Mouse (Mus musculus): Measurements from ENCODE around the gene Dnmt1. TPM values are rescaled to one million over a fixed set of nuclear protein-coding genes. Genes with fewer than 3 reads are reported as not detected.
A peak's percentile ranks its signal among the peaks of the same experiment; 100 is the strongest.

The Dnmt1 gene
- polyA plus RNA-seq, 1 experiment from 2014 or later = 88.1 TPM

- H3K36me3 ChIP-seq (replicated peaks; ENCODE audit: control insufficient read depth, insufficient read depth, low read depth, low read length) = no peaks in the 10 kb centered on the region
- DNase-seq (ENCODE audit: low spot score) (no peak), ATAC-seq (replicated peaks; ENCODE audit: insufficient number of reproducible peaks, low FRiP score, low TSS enrichment, low read depth) (no peak)
- H3K9me3 ChIP-seq (replicated peaks; ENCODE audit: control insufficient read depth, low read length) = no peaks in the 10 kb centered on the region
- no peak overlapping the region for H3K4me2 ChIP-seq (ENCODE audit: low read depth, low read length)
- H3K27ac ChIP-seq (replicated peaks; ENCODE audit: low read depth, low read length) = no peak overlapping the region
- 87% methylated on average over 12 of the region's 12 CpGs for WGBS
- no peaks in the 10 kb centered on the region for H3K4me1 ChIP-seq (ENCODE audit: control insufficient read depth, insufficient read depth, low read length)
- H3K9ac ChIP-seq (replicated peaks; ENCODE audit: low read length) = no peak overlapping the region
- no peak overlapping the region for H3K4me3 ChIP-seq (ENCODE audit: low read depth, low read length)
- peaks cover 12% of the 10 kb centered on the region for H3K27me3 ChIP-seq (ENCODE audit: control insufficient read depth, insufficient read depth, low read length)
Observed at GRCm38 (mm10) chr9:20873521-20873920, 86.2 kb downstream of the Dnmt1 start.

GRCm38 (mm10) chr9:20872991-20873390 lies 86.7 kb downstream of the Dnmt1 start:
- WGBS = 89% methylated on average over 10 of the region's 10 CpGs
- no peaks in the 10 kb centered on the region for H3K4me1 ChIP-seq (ENCODE audit: control insufficient read depth, insufficient read depth, low read length)
- no peak overlapping the region for H3K9ac ChIP-seq (replicated peaks; ENCODE audit: low read length)
- H3K4me3 ChIP-seq (ENCODE audit: low read depth, low read length) = no peak overlapping the region
- H3K9me3 ChIP-seq (replicated peaks; ENCODE audit: control insufficient read depth, low read length) = no peaks in the 10 kb centered on the region
- DNase-seq (ENCODE audit: low spot score) (no peak), ATAC-seq (replicated peaks; ENCODE audit: insufficient number of reproducible peaks, low FRiP score, low TSS enrichment, low read depth) (no peak)
- no peaks in the 10 kb centered on the region for H3K36me3 ChIP-seq (replicated peaks; ENCODE audit: control insufficient read depth, insufficient read depth, low read depth, low read length)
- H3K4me2 ChIP-seq (ENCODE audit: low read depth, low read length) = no peak overlapping the region
- H3K27ac ChIP-seq (replicated peaks; ENCODE audit: low read depth, low read length) = no peak overlapping the region
- H3K27me3 ChIP-seq (ENCODE audit: control insufficient read depth, insufficient read depth, low read length) = peaks cover 17% of the 10 kb centered on the region

GRCm38 (mm10) chr9:20870211-20871173 lies 89.2 kb downstream of the Dnmt1 start:
- 76% methylated on average over 12 of the region's 12 CpGs for WGBS
- H3K27ac ChIP-seq (replicated peaks; ENCODE audit: low read depth, low read length) = no peak overlapping the region
- ATAC-seq (replicated peaks; ENCODE audit: insufficient number of reproducible peaks, low FRiP score, low TSS enrichment, low read depth) (no peak), DNase-seq (ENCODE audit: low spot score) (no peak)
- no peak overlapping the region for H3K4me2 ChIP-seq (ENCODE audit: low read depth, low read length)
- H3K4me3 ChIP-seq (ENCODE audit: low read depth, low read length) = no peak overlapping the region
- no peaks in the 10 kb centered on the region for H3K4me1 ChIP-seq (ENCODE audit: control insufficient read depth, insufficient read depth, low read length)
- no peak overlapping the region for H3K9ac ChIP-seq (replicated peaks; ENCODE audit: low read length)
- peaks cover 22% of the 10 kb centered on the region for H3K27me3 ChIP-seq (ENCODE audit: control insufficient read depth, insufficient read depth, low read length)
- no peaks in the 10 kb centered on the region for H3K9me3 ChIP-seq (replicated peaks; ENCODE audit: control insufficient read depth, low read length)
- no peaks in the 10 kb centered on the region for H3K36me3 ChIP-seq (replicated peaks; ENCODE audit: control insufficient read depth, insufficient read depth, low read depth, low read length)

GRCm38 (mm10) chr9:20869246-20869645 lies 90.4 kb downstream of the Dnmt1 start:
- Histone ChIP-seq H3K27me3 (ENCODE audit: control insufficient read depth, insufficient read depth, low read length) (peaks cover 22% of the 10 kb centered on the region), H3K9me3 (replicated peaks; ENCODE audit: control insufficient read depth, low read length) (no peaks in the 10 kb centered on the region), H3K4me2 (ENCODE audit: low read depth, low read length) (peak overlapping the region; percentile 40), H3K27ac (replicated peaks; ENCODE audit: low read depth, low read length) (no peak overlapping the region), H3K9ac (replicated peaks; ENCODE audit: low read length) (no peak overlapping the region), H3K36me3 (replicated peaks; ENCODE audit: control insufficient read depth, insufficient read depth, low read depth, low read length) (no peaks in the 10 kb centered on the region), H3K4me3 (ENCODE audit: low read depth, low read length) (peak overlapping the region; percentile 28; the same call in 1 of the 2 replicates), H3K4me1 (ENCODE audit: control insufficient read depth, insufficient read depth, low read length) (no peaks in the 10 kb centered on the region)
- ATAC-seq (replicated peaks; ENCODE audit: insufficient number of reproducible peaks, low FRiP score, low TSS enrichment, low read depth) (no peak), DNase-seq (ENCODE audit: low spot score) (no peak)
- WGBS = 7% methylated on average over 19 of the region's 19 CpGs

GRCm38 (mm10) chr9:20868448-20869001 lies 91.2 kb downstream of the Dnmt1 start, which contains the start of gene A230050P20Rik:
Gene A230050P20Rik (plus strand): TSS chr9:20868642.
- DNase-seq (ENCODE audit: low spot score) (no peak), ATAC-seq (replicated peaks; ENCODE audit: insufficient number of reproducible peaks, low FRiP score, low TSS enrichment, low read depth) (0 out of 2 replicates have a peak, but pooled peaks have one; percentile 15)
- no peaks in the 10 kb centered on the region for H3K4me1 ChIP-seq (ENCODE audit: control insufficient read depth, insufficient read depth, low read length)
- no peaks in the 10 kb centered on the region for H3K36me3 ChIP-seq (replicated peaks; ENCODE audit: control insufficient read depth, insufficient read depth, low read depth, low read length)
- peak within 1 kb of the TSS; percentile 28 for H3K4me3 ChIP-seq (ENCODE audit: low read depth, low read length)
- H3K9ac ChIP-seq (replicated peaks; ENCODE audit: low read length) = 0 out of 2 replicates have a peak within 1 kb of the TSS, but pooled peaks have one; percentile 22
- H3K9me3 ChIP-seq (replicated peaks; ENCODE audit: control insufficient read depth, low read length) = no peaks in the 10 kb centered on the region
- no peak within 1 kb of the TSS for H3K27ac ChIP-seq (replicated peaks; ENCODE audit: low read depth, low read length)
- WGBS = 9% methylated on average over 43 of the region's 53 CpGs
- H3K4me2 ChIP-seq (ENCODE audit: low read depth, low read length) = peak within 1 kb of the TSS; percentile 40
- H3K27me3 ChIP-seq (ENCODE audit: control insufficient read depth, insufficient read depth, low read length) = peaks cover 22% of the 10 kb centered on the region

GRCm38 (mm10) chr9:20866879-20867278 lies 92.8 kb downstream of the Dnmt1 start:
- Histone ChIP-seq H3K4me2 (ENCODE audit: low read depth, low read length) (no peak overlapping the region), H3K27ac (replicated peaks; ENCODE audit: low read depth, low read length) (no peak overlapping the region), H3K4me1 (ENCODE audit: control insufficient read depth, insufficient read depth, low read length) (no peaks in the 10 kb centered on the region), H3K27me3 (ENCODE audit: control insufficient read depth, insufficient read depth, low read length) (peaks cover 22% of the 10 kb centered on the region), H3K9ac (replicated peaks; ENCODE audit: low read length) (no peak overlapping the region), H3K36me3 (replicated peaks; ENCODE audit: control insufficient read depth, insufficient read depth, low read depth, low read length) (no peaks in the 10 kb centered on the region), H3K9me3 (replicated peaks; ENCODE audit: control insufficient read depth, low read length) (no peaks in the 10 kb centered on the region), H3K4me3 (ENCODE audit: low read depth, low read length) (no peak overlapping the region)
- no peak for ATAC-seq (replicated peaks; ENCODE audit: insufficient number of reproducible peaks, low FRiP score, low TSS enrichment, low read depth)
- DNase-seq (ENCODE audit: low spot score) = no peak
- 60% methylated on average over 3 of the region's 3 CpGs for WGBS

GRCm38 (mm10) chr9:20862225-20862624 lies 97.5 kb downstream of the Dnmt1 start:
- no peaks in the 10 kb centered on the region for H3K27me3 ChIP-seq (ENCODE audit: control insufficient read depth, insufficient read depth, low read length)
- ATAC-seq (replicated peaks; ENCODE audit: insufficient number of reproducible peaks, low FRiP score, low TSS enrichment, low read depth) = no peak
- no peak overlapping the region for H3K27ac ChIP-seq (replicated peaks; ENCODE audit: low read depth, low read length)
- no peak overlapping the region for H3K9ac ChIP-seq (replicated peaks; ENCODE audit: low read length)
- 55% methylated on average over 4 of the region's 4 CpGs for WGBS
- H3K36me3 ChIP-seq (replicated peaks; ENCODE audit: control insufficient read depth, insufficient read depth, low read depth, low read length) = no peaks in the 10 kb centered on the region
- DNase-seq (ENCODE audit: low spot score) = no peak
- no peak overlapping the region for H3K4me3 ChIP-seq (ENCODE audit: low read depth, low read length)
- no peaks in the 10 kb centered on the region for H3K4me1 ChIP-seq (ENCODE audit: control insufficient read depth, insufficient read depth, low read length)
- no peaks in the 10 kb centered on the region for H3K9me3 ChIP-seq (replicated peaks; ENCODE audit: control insufficient read depth, low read length)
- H3K4me2 ChIP-seq (ENCODE audit: low read depth, low read length) = no peak overlapping the region

- Histone ChIP-seq H3K9me3 (replicated peaks; ENCODE audit: control insufficient read depth, low read length) (no peaks in the 10 kb centered on the region), H3K4me3 (ENCODE audit: low read depth, low read length) (no peak overlapping the region), H3K9ac (replicated peaks; ENCODE audit: low read length) (no peak overlapping the region), H3K36me3 (replicated peaks; ENCODE audit: control insufficient read depth, insufficient read depth, low read depth, low read length) (no peaks in the 10 kb centered on the region), H3K27ac (replicated peaks; ENCODE audit: low read depth, low read length) (no peak overlapping the region), H3K27me3 (ENCODE audit: control insufficient read depth, insufficient read depth, low read length) (no peaks in the 10 kb centered on the region), H3K4me2 (ENCODE audit: low read depth, low read length) (no peak overlapping the region), H3K4me1 (ENCODE audit: control insufficient read depth, insufficient read depth, low read length) (no peaks in the 10 kb centered on the region)
- no peak for ATAC-seq (replicated peaks; ENCODE audit: insufficient number of reproducible peaks, low FRiP score, low TSS enrichment, low read depth)
- peak; percentile 68 for DNase-seq (ENCODE audit: low spot score)
- 5% methylated on average over 4 of the region's 4 CpGs for WGBS
Observed at GRCm38 (mm10) chr9:20861821-20862220, 97.9 kb downstream of the Dnmt1 start.

Data from embryonic facial prominence, embryonic 11.5 days (tissue).